Mouse (Mus musculus) layer of hippocampus, postnatal 10 days (tissue): ENCODE results near the gene Chst3. TPM values are rescaled to one million over a fixed set of nuclear protein-coding genes. Genes with fewer than 3 reads are reported as not detected.
A peak's percentile ranks its signal among the peaks of the same experiment; 100 is the strongest.
"Not testable (repeated sequence)": the region's sequence is repeated elsewhere in the genome, so short reads cannot be mapped to it uniquely, and the experiment has no call there.

Experiments
- DNase-seq, 2 experiments: peaks; one replicate each; pipeline ENCODE4 v3.0.0; 2021; ENCODE audit warnings: low spot score in 2 of 2
- microRNA-seq, 2 experiments: library from miRNA; unstranded; fragments of <30 nt; microRNA quantifications; one replicate each; pipeline ENCODE4 v1.2.0; 2021
- total RNA-seq, 2 experiments: library from RNA; stranded (reverse); gene quantifications; 2 replicates each; pipeline ENCODE4 v1.2.3; 2021

Gene Chst3
- total RNA-seq, 2 experiments from 2014 or later, result 2.5 to 3.3 TPM

GRCm38 (mm10) chr10:60162184-60162972 lies 56.7 kb downstream of the Chst3 start:
- DNase-seq, result not testable (repeated sequence)

GRCm38 (mm10) chr10:60161397-60161796 lies 57.7 kb downstream of the Chst3 start:
- DNase-seq, result not testable (repeated sequence)

GRCm38 (mm10) chr10:60158144-60158543 lies 60.9 kb downstream of the Chst3 start:
- DNase-seq, result no peak

DNA sequence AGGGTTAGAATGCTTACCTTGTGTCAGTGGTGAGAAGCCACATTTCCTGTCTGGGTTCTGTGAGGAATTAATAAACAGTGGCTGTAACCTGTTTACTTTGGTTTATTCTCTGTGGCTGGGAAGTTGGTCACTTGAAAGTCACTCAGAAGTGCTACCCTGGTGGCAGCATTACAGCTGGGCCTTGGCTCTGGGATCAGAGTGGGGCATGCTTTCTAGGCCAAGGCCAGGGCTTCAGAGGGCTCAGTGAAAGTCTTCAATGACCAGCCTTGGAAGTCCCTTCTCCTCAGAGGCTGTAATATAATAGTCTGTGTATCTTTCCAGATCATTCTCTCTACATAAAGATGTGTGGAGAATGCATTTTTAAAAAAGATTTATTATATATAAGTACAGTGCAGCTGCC lies 63.0 kb downstream of the Chst3 start:
- no peak for DNase-seq

DNA sequence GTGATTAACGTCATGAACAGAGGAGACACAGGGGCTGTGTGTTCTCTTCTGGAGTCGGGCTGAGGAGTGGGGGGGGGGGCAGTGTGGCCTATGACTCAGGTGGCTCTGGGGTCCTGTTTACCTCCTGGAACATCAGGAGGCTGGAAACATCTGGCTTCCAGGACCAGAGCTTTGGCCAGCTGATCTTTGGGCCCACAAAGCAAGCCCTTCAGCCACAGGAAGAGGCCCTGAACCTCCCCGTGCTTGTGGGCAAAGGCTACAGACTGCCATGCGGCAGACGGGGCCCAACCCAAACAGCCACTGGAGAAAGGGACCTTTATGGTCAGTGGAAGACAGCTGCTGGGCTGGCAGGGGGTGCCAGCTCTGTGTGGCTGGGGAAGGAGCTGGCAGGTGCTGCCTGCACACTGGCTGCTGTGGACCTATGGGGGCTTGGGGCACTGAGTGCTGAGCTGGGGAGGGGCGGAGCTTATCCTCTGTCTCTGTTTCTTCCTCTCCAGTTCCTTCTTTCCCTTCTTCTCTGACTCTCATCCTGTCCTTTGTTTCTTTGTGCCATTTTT lies 67.9 kb downstream of the Chst3 start:
- DNase-seq, result no peak

GRCm38 (mm10) chr10:60148087-60148486 lies 71.0 kb downstream of the Chst3 start:
- peak; percentile 85 to 87 for DNase-seq

GRCm38 (mm10) chr10:60147510-60148047 lies 71.5 kb downstream of the Chst3 start:
- not testable (repeated sequence) for DNase-seq

- DNase-seq, result no peak
Measured at GRCm38 (mm10) chr10:60141656-60142160, 77.4 kb downstream of the Chst3 start.

DNA sequence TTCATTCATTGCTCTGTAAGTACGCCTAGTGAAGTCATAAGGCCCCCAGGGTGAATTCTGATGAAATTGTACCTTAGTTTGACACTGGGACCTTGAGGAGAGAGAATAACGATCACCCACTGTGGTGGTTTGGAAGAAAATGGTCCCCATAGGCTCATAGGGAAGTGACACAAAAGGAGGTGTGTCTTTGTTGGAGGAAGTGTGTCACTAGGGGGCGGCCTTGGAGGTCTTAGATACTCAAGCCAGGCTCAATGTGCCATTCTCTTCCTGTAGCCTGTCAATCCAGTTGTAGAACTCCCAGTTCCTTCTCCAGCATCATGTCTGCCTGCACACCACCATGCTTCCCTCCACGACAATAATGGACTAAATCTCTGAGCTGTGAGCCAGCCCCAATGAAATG lies 78.3 kb downstream of the Chst3 start:
- no peak for DNase-seq

- no peak for DNase-seq
Measured at GRCm38 (mm10) chr10:60138680-60139079, 80.4 kb downstream of the Chst3 start.

DNA sequence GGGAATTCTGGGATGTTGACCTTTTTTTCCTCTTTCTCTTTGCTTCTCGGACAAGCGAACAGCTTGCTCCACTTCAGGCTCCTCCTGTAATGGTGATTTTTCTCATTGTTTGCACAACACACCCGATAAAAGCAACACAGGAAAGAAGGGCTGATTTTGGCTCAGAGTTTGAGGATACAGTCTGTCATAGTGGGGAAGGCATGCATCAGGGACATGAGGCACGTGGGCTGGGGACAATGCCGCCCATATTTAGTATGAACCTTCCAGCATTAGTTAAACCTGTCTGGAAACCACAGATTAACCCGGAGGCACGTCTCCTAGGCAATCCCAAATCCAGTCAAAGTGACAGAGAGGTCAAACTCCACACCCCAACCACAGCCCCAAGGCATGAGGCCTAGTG lies 82.1 kb downstream of the Chst3 start:
- no peak for DNase-seq

GRCm38 (mm10) chr10:60136010-60136409 lies 83.0 kb downstream of the Chst3 start:
- DNase-seq, result not testable (repeated sequence)

GRCm38 (mm10) chr10:60134201-60134600 lies 84.9 kb downstream of the Chst3 start:
- no peak for DNase-seq

DNA sequence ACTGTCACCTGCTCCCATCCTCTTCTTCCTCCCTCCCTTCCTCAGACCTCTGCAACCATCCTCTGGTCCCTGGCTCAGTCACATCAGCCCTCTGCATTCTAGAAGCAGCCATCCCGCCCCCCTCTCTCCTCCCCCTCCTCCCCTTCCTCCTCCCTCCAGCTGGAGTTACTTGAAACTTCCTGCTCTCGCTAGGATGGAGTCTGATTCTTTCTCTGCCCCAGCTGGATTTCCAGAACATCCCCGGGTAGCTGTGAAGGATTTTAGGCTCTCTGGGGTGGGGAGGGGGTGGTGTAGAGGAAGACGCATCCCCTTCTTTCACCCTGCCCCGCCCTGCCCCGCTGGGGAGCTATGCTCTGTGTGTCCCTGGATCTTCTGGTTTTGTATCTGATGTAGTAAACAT lies 85.6 kb downstream of the Chst3 start:
- DNase-seq, result no peak

Small RNA genes lying within 50 kb of the gene (microRNA-seq; reads per million reads assigned to microRNA genes)
- gene Gm22117, result 0 reads per million in 2 experiments

Other genes starting within 250 kb of the Chst3 start
- gene Ascc1, start 216.5 kb downstream of the Chst3 start, total RNA-seq, result 10 to 100 TPM; 19.2 to 19.9 TPM
- gene Anapc16, start 216.1 kb downstream of the Chst3 start, total RNA-seq, result 10 to 100 TPM; 66.0 to 72.3 TPM
- gene Spock2, start 113.0 kb downstream of the Chst3 start, total RNA-seq, result 100 to 1,000 TPM; 446 to 471 TPM
- 1,000 to 10,000 TPM; 1,223 to 1,254 TPM for gene Psap, start 58.4 kb upstream of the Chst3 start, total RNA-seq
- 10 to 100 TPM; 15.3 TPM for gene Vsir, start 127.6 kb upstream of the Chst3 start, total RNA-seq
- gene Gm17455, start 180.5 kb upstream of the Chst3 start, total RNA-seq, result 1 to 10 TPM; 3.6 to 3.7 TPM